Mouse (Mus musculus) testis, postnatal 10 days (tissue): Measurements from ENCODE around the gene Rnf126.

ENCODE experiments used
- DNase-seq: peaks from one replicate; pipeline ENCODE4 v3.0.0; 2021; ENCODE audit warnings: low spot score

Rnf126 gene

GRCm38 (mm10) chr10:79729357-79729965, 37.3 kb downstream of the Rnf126 start:
- no peak for DNase-seq

DNA sequence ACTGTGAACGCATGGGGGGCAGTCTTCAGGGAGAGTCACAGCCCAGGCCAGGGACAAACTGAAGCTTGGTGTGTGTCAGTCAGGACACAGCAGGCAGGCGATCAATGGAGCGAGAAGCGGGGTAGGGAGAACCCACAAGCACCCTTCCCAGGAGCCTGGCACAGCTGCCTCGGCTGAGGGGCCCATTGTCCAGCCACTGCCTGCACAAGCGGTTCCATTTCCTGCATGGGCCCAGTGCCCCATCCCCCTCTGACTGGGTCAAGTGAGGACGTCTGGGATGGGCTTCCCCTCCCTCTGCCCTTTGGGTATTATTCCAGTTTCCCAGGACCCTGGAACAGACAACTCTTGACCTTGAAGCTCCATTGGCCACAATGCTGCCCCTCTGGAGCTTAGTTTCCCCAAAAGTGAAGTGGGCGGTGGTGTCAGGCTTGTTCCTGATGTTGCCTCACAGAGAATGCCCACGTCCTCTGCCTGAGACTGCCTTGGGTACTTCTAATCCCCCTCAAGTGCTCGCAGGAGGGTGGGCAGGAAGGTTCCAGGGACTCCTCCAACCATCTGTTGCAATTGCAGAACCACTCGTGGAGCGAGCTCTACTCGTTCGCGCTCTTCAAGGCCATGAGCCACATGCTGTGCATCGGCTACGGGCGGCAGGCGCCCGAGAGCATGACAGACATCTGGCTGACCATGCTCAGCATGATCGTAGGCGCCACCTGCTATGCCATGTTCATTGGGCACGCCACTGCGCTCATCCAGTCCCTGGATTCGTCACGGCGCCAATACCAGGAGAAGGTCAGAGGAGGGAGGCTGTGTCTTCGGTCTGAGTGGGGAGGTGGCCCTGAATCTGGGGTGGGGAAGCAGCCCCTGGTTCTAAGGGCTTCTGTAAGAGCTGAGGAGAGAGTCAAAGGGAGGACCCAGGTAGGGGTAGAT, 38.2 kb downstream of the Rnf126 start:
- no peak for DNase-seq

- DNase-seq, result peak; percentile 71
These were observed 40.7 kb downstream of the Rnf126 start for GRCm38 (mm10) chr10:79726090-79726489.

DNA sequence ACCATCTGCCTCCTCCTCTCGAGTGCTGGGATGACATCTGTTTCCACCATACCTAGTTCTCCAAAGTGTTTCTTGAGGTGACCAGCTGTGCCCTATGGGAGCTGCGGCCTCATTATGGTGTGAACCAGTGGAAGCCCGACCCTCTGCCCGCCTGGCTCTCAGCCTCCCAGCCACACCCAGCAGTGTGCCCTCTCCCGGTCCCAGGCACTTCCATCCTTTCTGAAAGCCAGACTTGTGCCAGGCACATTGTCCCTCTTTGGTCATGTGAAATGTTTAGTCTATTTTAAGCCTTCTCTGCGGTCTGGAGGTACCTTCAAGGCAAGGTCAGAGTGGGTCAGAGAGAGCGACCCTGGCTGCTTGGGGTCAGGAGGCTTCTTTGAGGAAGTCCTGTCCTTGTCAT, 43.1 kb downstream of the Rnf126 start:
- no peak for DNase-seq

DNA sequence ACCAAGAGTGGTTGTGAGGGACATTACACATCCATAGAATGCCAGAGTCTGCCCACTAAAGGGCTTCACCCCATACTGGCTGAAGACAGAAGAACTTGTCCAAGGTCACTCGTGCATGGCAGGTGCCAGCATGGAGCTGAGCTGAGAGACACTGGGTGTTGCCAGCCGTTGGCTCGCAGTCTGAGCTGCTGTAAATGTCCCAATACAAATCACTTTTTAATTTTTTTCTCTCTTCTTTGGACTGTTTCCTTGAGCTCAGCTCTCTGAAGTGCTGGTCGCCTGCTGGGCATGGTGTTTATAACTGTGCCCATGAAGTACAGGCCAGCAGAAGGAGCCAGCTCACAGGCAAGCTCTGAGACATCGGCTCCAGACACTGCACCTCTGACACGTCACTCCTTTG, 43.7 kb downstream of the Rnf126 start:
- no peak for DNase-seq

DNA sequence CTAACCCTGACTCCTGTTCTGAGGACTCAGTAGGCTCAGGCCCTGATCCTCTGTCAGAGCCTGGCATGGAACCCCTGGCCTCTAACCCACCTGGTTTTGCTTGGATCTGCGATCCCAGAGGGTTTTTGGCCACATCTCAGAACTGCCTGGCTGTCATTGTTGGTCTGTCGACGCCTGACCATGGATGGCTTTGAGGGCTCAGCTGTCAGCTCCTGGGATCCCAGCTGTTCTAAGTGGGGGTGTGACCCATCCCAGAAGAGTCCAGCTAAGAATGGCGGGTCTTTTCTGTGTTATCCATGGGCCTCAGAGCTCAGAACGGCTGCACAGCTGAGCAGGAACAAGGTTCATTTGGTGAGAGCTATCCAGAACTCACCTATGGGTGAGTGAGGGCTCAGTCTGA, 45.7 kb downstream of the Rnf126 start:
- no peak for DNase-seq

- peak; percentile 90 for DNase-seq
These were observed 49.0 kb downstream of the Rnf126 start for GRCm38 (mm10) chr10:79717640-79718357.

DNA sequence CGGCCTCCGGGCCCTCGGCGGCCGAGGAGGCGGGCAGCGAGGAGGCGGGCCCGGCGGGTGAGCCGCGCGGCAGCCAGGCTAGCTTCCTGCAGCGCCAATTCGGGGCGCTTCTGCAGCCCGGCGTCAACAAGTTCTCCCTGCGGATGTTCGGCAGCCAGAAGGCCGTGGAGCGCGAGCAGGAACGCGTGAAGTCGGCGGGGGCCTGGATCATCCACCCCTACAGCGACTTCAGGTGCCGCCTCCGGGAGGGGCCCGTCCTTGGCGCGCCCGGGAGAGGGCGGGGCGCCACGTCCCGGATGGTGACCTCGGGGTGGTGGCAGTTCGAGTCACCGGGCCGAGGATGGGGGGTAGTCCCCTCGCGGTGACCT, 49.8 kb downstream of the Rnf126 start:
- no peak for DNase-seq

GRCm38 (mm10) chr10:79716254-79716987, 50.3 kb downstream of the Rnf126 start, which contains the start of gene Hcn2:
Hcn2 (plus strand) TSS chr10:79716634.
- no peak for DNase-seq

GRCm38 (mm10) chr10:79714996-79715395, 51.8 kb downstream of the Rnf126 start:
- DNase-seq, result no peak

GRCm38 (mm10) chr10:79713163-79713562, 53.6 kb downstream of the Rnf126 start:
- DNase-seq, result no peak

- peak; percentile 93 for DNase-seq
These were observed 54.1 kb downstream of the Rnf126 start for GRCm38 (mm10) chr10:79712499-79713126.

DNA sequence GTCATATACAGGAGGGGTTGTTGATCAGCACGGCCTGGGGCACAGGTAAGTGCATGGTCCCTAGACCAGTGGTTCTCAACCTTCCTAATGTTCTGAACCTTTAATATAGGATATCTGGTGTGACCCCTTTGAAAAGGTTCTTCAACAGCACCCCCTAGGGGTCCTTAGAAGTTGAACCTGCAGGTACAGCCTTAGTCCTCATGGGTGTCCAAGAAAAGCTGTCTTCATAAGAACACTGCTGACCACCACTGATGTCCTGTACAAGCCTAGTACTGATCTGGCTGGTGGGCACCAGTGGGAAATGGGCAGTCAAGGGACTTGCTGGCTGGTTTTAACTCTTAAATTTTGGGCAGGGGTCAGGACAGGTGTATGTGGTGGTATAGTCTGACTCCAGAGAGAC, 54.7 kb downstream of the Rnf126 start:
- DNase-seq, result no peak

- no peak for DNase-seq
These were observed 57.4 kb downstream of the Rnf126 start for GRCm38 (mm10) chr10:79709307-79709706.

- no peak for DNase-seq
These were observed 58.1 kb downstream of the Rnf126 start for GRCm38 (mm10) chr10:79708668-79709067.
